Mouse (Mus musculus) embryo, embryonic 11 days (tissue): Measurements from ENCODE around the gene BC051142.
"Not testable (repeated sequence)": the region's sequence is repeated elsewhere in the genome, so short reads cannot be mapped to it uniquely, and the experiment has no call there.

Source experiments
- DNase-seq: peaks from one replicate; pipeline ENCODE4 v3.0.0-alpha.2; 2015

BC051142 gene

GRCm38 (mm10) chr17:34411117-34411516 is 12.5 kb downstream of the BC051142 start:
- DNase-seq = peak; percentile 72

GRCm38 (mm10) chr17:34420014-34420413 is 21.4 kb downstream of the BC051142 start:
- no peak for DNase-seq

- DNase-seq = no peak
These were observed 29.0 kb downstream of the BC051142 start for GRCm38 (mm10) chr17:34427597-34427996.

GRCm38 (mm10) chr17:34437120-34437519 is 38.5 kb downstream of the BC051142 start:
- no peak for DNase-seq

- no peak for DNase-seq
These were observed 39.0 kb downstream of the BC051142 start for GRCm38 (mm10) chr17:34437606-34438005.

- DNase-seq = no peak
These were observed 40.0 kb downstream of the BC051142 start for GRCm38 (mm10) chr17:34438588-34438987.

GRCm38 (mm10) chr17:34439795-34440194 is 41.2 kb downstream of the BC051142 start:
- peak; percentile 49 for DNase-seq

GRCm38 (mm10) chr17:34441990-34442389 is 43.4 kb downstream of the BC051142 start:
- no peak for DNase-seq

- no peak for DNase-seq
These were observed 49.9 kb downstream of the BC051142 start for GRCm38 (mm10) chr17:34448473-34449041.

GRCm38 (mm10) chr17:34457668-34458067 is 59.0 kb downstream of the BC051142 start:
- no peak for DNase-seq

GRCm38 (mm10) chr17:34459255-34459654 is 60.6 kb downstream of the BC051142 start:
- no peak for DNase-seq

- DNase-seq = not testable (repeated sequence)
These were observed 67.3 kb downstream of the BC051142 start for GRCm38 (mm10) chr17:34465906-34466305.

GRCm38 (mm10) chr17:34470491-34470890 is 71.9 kb downstream of the BC051142 start:
- DNase-seq = no peak

GRCm38 (mm10) chr17:34475060-34475459 is 76.4 kb downstream of the BC051142 start:
- DNase-seq = no peak

- no peak for DNase-seq
These were observed 77.8 kb downstream of the BC051142 start for GRCm38 (mm10) chr17:34476427-34476826.

- DNase-seq = not testable (repeated sequence)
These were observed 78.8 kb downstream of the BC051142 start, which contains the start of gene Btnl4 for GRCm38 (mm10) chr17:34477238-34478013. TSS of gene Btnl4 (minus strand) at chr17:34477318.

- no peak for DNase-seq
These were observed 94.2 kb downstream of the BC051142 start for GRCm38 (mm10) chr17:34492796-34493195.

- not testable (repeated sequence) for DNase-seq
These were observed 96.5 kb downstream of the BC051142 start for GRCm38 (mm10) chr17:34495156-34495555.

- no peak for DNase-seq
These were observed 97.9 kb downstream of the BC051142 start for GRCm38 (mm10) chr17:34496539-34496938.

GRCm38 (mm10) chr17:34497319-34497718 is 98.7 kb downstream of the BC051142 start:
- DNase-seq = not testable (repeated sequence)

GRCm38 (mm10) chr17:34497726-34498125 is 99.1 kb downstream of the BC051142 start:
- DNase-seq = not testable (repeated sequence)

- no peak for DNase-seq
These were observed 109.0 kb downstream of the BC051142 start for GRCm38 (mm10) chr17:34507591-34507990.
